Mouse (Mus musculus) CD4-positive, CD25-positive, alpha-beta regulatory T cell (primary cell): ENCODE data around the gene Nlrc3. TPM values are rescaled to one million over a fixed set of nuclear protein-coding genes. Genes with fewer than 3 reads are reported as not detected.

ENCODE experiments used
- polyA plus RNA-seq: library from polyadenylated mRNA; unstranded; fragments of 100-300 nt; shearing (Covaris generic); gene quantifications from one replicate; pipeline ENCODE4 v1.2.1, GENCODE M21; 2017

Gene Nlrc3
- 61.6 TPM for polyA plus RNA-seq

GRCm38 (mm10) chr16:3976251-3976671, at the start of gene Nlrc3:
Nlrc3 (minus strand) TSS chr16:3976632.

GRCm38 (mm10) chr16:4003489-4004398, 27.3 kb upstream of the Nlrc3 start, which contains the start of gene Slx4:
Slx4 (minus strand) TSS chr16:4003770.

GRCm38 (mm10) chr16:3908537-3909111, 67.8 kb downstream of the Nlrc3 start, which contains the start of the genes 1700037C18Rik and Cluap1:
1700037C18Rik (minus strand) TSS chr16:3908689.
Cluap1 (plus strand) TSS chr16:3908801.

Other genes starting within 250 kb of the Nlrc3 start
- 66.1 TPM for gene Zfp263, start 232.5 kb downstream of the Nlrc3 start, polyA plus RNA-seq
- 0.13 TPM for gene Olfr15, start 145.8 kb downstream of the Nlrc3 start, polyA plus RNA-seq
- 0.93 TPM for gene Zfp174, start 129.4 kb downstream of the Nlrc3 start, polyA plus RNA-seq
- 123 TPM for gene Naa60, start 104.3 kb downstream of the Nlrc3 start, polyA plus RNA-seq
- gene Zfp597, start 92.1 kb downstream of the Nlrc3 start, polyA plus RNA-seq = 14.5 TPM
- 1.3 TPM for gene Gm20695, start 92.0 kb downstream of the Nlrc3 start, polyA plus RNA-seq
- gene 1700037C18Rik, start 67.9 kb downstream of the Nlrc3 start, polyA plus RNA-seq = 11.6 TPM
- 30.3 TPM for gene Cluap1, start 67.8 kb downstream of the Nlrc3 start, polyA plus RNA-seq
- gene Slx4, start 27.1 kb upstream of the Nlrc3 start, polyA plus RNA-seq = 32.7 TPM
- gene Dnase1, start 60.3 kb upstream of the Nlrc3 start, polyA plus RNA-seq = 14.7 TPM
- 78.0 TPM for gene Trap1, start 101.2 kb upstream of the Nlrc3 start, polyA plus RNA-seq
- gene Crebbp, start 237.4 kb upstream of the Nlrc3 start, polyA plus RNA-seq = 33.2 TPM